Mouse (Mus musculus) left cerebral cortex, adult 2 months (tissue): ENCODE measurements around the gene Grb10. TPM values are rescaled to one million over a fixed set of nuclear protein-coding genes. Genes with fewer than 3 reads are reported as not detected.
A peak's percentile ranks its signal among the peaks of the same experiment; 100 is the strongest.

Source experiments
- DNase-seq, 2 experiments: peaks; one replicate each; pipeline ENCODE4 v3.0.0; 2021 to 2022; ENCODE audit warnings: low spot score in 2 of 2, mixed read lengths in 1 of 2; ENCODE audit errors: extremely low spot score in 1 of 2
- H3K27ac ChIP-seq: fragments of 200-600 bp; 2 replicates; pipeline ENCODE4 v1.8.1; 2022
- H3K4me3 ChIP-seq: fragments of 200-600 bp; 2 replicates; pipeline ENCODE4 v1.8.1; 2022
- CTCF ChIP-seq: fragments of 200-600 bp; IDR thresholded peaks from 2 replicates; pipeline ENCODE4 v1.8.1; 2022; ENCODE audit warnings: antibody characterized with exemption, mild to moderate bottlenecking, moderate library complexity
- intact Hi-C: fragments of 180-260 bp; cut with DNase I; formaldehyde crosslinking; loops from one replicate; pipeline ENCODE4 v1.15.1; 2025
- long read RNA-seq, 2 experiments: library from polyadenylated mRNA; stranded (forward); transcript quantifications; one replicate each; pipeline ENCODE4 v2.0.0; 2021; ENCODE audit warnings: borderline mapping rate in 2 of 2
- total RNA-seq, 2 experiments: library from RNA; stranded (reverse); gene quantifications; 2 replicates each; pipeline ENCODE4 v1.2.3; 2021

The Grb10 gene
- 10 to 100 TPM; 30.5 to 35.1 TPM for total RNA-seq
- long read RNA-seq, experiment 1, partial matches to known transcripts: 0 of 1 reads
- long read RNA-seq, experiment 1, other reads (novel, unspliced or antisense): 1 of 1 reads
- long read RNA-seq, experiment 2, full-length matches to known transcripts: 1 of 2 reads
- long read RNA-seq, experiment 2, partial matches to known transcripts: 0 of 2 reads
- long read RNA-seq, experiment 2, other reads (novel, unspliced or antisense): 1 of 2 reads

DNA sequence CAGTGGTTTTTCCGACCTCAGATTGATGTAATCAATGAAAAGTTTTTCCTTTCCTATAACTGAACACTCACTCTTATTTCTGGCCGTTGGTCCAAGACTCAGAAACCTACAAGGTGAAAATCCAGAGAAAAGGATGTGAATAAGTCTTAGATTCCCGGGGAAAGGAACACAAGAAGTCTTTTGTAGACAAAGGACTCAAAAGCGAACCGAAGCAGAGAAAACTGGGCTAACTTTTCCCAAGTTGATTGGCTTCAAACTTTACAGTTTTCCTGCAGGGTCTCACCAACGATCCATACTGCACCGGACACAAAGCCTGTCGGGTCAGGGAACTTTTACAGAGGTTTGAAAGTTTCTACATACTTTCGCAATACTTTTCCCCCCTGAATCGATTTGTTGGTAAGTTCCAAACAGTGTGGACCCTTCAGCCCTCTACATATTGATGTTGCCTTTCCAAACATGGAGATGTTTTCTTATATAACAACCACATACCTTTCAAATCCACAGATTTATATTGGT lies at the start of gene Grb10:
TSS of gene Grb10 (minus strand) at position 214 of the 516 bp plus-strand sequence.
- Histone ChIP-seq H3K27ac (no peak within 1 kb of the TSS), H3K4me3 (peak within 1 kb of the TSS; percentile 24; the same call in 1 of the 2 replicates)
- intact Hi-C loops: no loop called here
- no peak for TF ChIP-seq CTCF
- no peak for DNase-seq

DNA sequence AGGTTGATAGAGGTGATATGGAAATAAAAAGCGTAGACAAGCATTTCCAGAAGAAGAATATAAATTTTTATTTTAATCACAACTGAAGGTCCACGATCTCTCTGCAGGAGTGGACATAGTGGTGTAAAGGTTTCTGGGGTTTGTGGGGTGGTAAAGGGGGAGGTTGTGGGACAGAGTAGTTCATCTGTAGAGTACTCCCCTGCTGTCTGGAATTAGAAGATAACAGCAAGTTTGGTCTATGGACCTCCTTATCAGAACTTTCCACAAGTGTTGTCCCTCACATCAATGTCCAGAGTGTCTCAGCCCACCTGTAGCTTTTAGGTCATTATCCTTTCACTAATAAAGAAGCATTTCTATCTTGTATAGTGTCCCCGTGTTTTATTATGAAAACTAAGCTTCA lies 43.2 kb upstream of the Grb10 start:
- TF ChIP-seq CTCF: no peak
- DNase-seq: no peak
- H3K27ac ChIP-seq: no peak overlapping the region
- no peak overlapping the region for H3K4me3 ChIP-seq
- intact Hi-C loops: no loop called here

DNA sequence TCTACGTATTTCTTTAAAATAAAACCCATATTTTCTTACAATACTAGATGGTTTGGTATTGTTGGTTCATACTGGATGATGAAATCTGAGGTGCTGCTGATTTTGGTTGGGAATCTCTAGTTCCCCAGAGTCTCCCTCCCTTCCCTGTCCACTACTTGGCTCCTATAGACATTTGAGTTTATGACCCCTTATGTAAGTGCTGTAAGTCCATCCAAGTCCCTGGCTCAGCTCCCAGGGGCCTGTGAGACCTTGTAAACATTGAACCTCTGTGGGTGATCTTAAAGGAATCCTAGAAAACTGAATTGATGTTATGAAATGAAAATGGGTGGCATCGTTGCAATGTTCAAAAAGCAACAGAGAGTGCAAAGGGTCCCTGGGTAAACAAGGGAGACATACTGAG lies 40.7 kb upstream of the Grb10 start:
- TF ChIP-seq CTCF: no peak
- DNase-seq: no peak
- intact Hi-C loops: no loop called here
- Histone ChIP-seq H3K27ac (no peak overlapping the region), H3K4me3 (no peak overlapping the region)

DNA sequence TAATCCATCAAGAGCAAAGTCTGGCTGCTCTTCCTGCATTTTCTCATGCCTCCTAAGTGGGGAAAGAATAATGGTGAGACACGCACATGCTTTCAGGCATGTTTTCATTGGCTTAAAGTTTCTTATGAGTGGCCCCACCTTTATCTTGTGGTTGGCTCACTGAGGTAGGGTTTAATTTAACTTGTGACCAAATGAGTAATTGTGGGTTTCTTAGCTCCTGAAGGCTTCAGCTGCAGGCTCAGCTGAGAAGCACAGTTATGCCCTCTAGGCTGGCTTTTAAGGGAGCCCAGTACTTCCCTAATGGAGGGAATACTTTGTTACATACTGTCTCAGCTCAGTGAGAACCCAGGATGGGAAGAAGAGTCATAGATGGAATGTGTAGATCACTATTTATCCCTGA lies 37.0 kb upstream of the Grb10 start:
- intact Hi-C loops: no loop called here
- no peak for TF ChIP-seq CTCF
- DNase-seq: no peak
- no peak overlapping the region for H3K4me3 ChIP-seq
- no peak overlapping the region for H3K27ac ChIP-seq

DNA sequence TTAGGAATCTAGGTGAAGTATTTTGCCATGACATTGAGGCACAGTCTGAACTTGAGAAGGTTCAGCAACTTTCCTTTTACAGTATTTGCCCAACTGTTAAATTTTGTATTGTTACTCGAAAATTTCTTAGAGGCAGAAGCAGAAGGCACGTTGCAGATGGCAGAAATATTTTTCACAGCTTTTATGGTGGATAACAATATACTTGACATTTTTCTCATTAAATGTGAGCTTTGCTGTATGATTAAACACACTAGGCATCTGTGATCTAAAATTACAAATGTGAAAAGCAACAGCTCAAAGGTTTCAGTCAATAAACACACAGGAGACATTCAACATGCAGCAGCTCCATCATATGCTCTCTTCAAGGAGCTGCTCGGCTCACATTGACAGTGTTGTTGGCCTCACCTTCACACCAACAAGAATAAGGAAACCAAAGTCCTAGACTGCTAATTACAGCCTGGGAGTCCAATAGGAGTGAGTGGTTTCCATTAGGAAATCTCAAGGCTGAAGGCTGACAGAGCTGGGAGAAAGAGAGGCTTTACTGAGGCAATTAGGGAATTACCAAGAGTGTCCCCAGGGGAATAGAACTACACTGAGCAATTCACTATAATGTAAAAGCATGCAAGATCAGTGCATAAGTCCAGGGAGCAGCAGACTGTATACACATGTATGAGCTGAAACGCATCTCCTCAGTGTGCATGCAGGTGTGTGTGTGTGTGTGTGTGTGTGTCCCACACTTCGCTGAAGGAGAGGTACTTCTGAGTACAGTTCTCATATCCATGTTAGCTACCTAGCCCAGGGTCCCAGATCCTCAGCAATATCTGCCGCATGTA lies 35.1 kb upstream of the Grb10 start:
- Histone ChIP-seq H3K4me3 (no peak overlapping the region), H3K27ac (no peak overlapping the region)
- intact Hi-C loops: no loop called here
- no peak for TF ChIP-seq CTCF
- DNase-seq: no peak

DNA sequence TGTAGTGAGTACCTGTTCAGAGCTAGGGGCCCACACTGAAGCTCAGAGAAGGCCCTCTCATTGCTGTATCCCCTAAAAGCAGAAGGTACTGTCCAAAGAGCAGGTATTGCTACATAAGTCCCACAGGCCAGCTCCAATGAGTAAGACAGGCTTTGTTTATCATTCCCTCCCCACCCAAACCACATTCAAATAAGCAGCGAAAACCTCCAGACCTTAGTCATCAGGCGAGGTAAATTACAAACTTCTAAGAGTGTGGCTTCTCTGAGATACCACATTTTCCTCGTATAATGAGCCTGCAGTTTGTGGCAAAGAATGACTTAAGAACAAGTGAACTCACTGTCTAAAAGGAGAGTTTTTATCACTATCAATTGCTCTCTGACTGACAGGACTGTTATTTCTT lies 33.8 kb upstream of the Grb10 start:
- no peak for DNase-seq
- no peak for TF ChIP-seq CTCF
- no peak overlapping the region for H3K27ac ChIP-seq
- no peak overlapping the region for H3K4me3 ChIP-seq
- intact Hi-C loops: no loop called here

DNA sequence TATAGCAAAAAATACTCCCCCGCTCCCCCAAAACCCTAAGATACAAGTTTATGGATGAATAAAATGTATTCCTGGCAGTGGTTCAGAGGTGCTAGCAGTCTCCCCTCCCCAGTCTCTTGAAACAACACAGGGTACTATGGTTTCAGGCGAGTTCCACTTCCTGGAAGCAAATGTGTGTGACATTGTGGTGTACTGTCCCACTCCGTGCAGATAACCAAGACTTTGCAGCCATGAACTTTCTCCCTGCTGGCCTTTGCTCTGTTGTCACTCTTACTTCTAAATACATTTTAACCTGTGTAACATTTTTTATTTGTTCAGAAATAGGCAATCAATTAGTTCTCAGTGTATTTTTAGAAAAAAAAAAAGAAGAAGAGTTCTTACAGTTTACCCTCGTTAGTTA lies 20.5 kb upstream of the Grb10 start:
- Histone ChIP-seq H3K4me3 (no peak overlapping the region), H3K27ac (no peak overlapping the region)
- no peak for DNase-seq
- intact Hi-C loops: no loop called here
- TF ChIP-seq CTCF: no peak

DNA sequence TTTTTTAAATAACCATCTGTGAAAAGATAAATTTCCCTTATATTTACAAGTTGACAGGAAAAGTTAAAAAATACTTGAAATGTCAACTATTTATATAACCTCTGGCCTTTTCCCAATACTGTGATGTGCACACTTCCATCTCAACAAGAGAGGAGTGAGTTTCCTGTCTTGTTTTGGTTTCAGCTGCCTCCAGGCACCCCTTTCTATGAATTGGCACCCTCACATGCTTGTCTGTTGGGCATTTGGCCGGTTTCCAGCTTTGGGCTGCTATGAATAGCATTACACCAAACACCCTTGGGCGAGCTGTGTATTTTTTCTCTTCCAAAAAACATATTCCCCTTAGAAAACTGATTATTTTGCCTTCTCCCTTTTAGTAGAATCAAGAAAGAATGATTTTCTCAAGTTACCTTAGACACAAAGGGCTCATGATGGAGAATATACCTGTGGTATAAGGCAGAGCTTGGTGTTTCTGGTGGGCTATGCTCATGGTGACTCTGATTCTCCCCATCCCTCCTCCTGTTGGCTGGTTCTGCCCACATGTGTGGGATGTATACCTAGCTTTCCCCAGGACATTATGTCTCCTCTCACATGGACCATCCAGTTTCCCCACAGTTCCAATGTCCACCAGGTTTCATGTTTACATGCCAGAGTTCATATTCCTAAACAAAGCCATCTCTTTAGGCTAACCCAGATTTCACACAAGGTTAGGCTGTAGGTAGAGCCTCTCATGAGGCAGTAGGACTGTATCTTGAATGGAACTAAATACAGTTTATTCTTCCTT lies 10.3 kb upstream of the Grb10 start:
- TF ChIP-seq CTCF: no peak
- peak in 1 of 2 experiments; percentile 28 for DNase-seq
- H3K4me3 ChIP-seq: no peak overlapping the region
- H3K27ac ChIP-seq: no peak overlapping the region
- intact Hi-C loops: no loop called here

DNA sequence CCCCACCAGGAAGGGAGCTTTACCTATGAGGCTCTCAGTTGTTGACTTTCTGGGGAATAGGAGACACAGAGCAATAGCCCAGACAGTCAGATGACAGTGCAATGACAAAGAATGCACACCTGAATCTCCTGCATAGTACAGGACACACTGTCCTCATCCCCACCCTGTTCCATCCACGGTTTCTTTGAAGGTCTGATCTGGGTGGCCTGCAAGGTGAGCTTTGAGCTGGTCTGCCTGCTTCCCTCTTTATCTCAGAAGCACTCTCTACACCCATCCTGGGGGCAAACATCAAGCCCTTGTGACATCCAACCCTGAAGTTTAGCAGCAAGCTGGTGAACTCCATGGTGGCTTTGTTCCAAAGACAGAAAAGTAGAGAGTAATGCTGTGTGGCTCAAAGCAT lies 9.7 kb upstream of the Grb10 start:
- intact Hi-C loops: no loop called here
- H3K4me3 ChIP-seq: no peak overlapping the region
- DNase-seq: no peak
- no peak overlapping the region for H3K27ac ChIP-seq
- no peak for TF ChIP-seq CTCF

DNA sequence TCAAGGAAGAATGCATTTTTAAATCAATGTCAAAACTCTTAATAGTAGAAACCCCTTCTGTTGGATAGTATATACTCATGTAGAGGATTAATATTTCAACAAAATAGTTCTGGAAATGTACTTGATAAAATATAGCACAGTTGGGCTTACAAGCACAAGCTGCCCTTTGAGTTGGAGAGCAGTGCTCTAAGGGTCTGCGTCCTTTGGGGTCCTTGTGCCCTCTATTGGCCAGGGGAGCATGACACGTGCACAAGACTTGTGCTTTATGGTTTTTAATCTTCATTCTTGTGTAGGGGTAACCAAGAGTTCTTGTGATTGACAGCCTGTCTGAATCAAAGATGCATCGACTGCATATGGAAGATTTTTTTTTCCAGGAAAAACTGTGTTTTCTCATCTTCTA lies 5.8 kb upstream of the Grb10 start:
- H3K27ac ChIP-seq: no peak overlapping the region
- no peak for TF ChIP-seq CTCF
- H3K4me3 ChIP-seq: no peak overlapping the region
- intact Hi-C loops: no loop called here
- no peak for DNase-seq

DNA sequence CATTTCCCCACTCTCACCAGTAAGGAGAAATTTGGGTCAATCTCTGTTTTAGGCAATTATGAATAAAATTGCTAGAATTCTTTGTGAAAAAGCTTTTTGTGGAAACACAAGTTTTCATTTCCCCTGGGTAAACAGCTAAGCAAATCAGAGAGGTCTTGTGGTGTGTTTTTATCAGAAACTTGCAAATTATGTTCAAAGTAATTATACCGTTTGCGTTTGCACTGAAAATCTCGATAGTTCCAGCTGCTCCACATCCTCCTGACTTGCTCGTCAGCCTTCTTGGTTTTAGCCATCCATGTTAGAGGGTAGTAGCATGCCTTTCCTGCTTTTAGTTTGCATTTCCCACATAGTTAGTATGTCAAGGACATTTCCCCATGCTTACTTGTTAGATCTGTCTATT lies 3.3 kb upstream of the Grb10 start:
- no peak for TF ChIP-seq CTCF
- intact Hi-C loops: no loop called here
- Histone ChIP-seq H3K4me3 (no peak overlapping the region), H3K27ac (no peak overlapping the region)
- DNase-seq: no peak

DNA sequence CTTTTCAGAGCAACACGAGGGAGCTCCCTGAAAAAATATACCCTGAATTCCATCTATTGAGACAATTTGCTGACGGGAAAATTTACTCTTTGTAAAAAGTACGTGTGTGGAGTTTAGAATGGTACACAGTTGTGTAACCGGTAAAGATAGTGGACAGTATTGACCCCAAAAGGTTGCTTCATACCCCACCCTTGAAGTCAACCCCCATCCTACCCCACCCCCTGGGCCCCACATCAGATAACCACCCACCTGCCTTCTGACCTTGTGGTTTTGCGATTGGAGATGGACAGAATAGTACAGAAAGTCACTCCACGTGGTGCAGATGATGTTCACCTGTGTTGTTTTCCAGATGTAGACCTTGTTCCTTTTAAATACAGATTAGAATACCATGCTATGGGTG lies 2.9 kb upstream of the Grb10 start:
- Histone ChIP-seq H3K4me3 (no peak overlapping the region), H3K27ac (no peak overlapping the region)
- no peak for DNase-seq
- no peak for TF ChIP-seq CTCF
- intact Hi-C loops: no loop called here
